Mouse (Mus musculus) MEL (cell line): ENCODE data around the gene Bpifb1. TPM values are rescaled to one million over a fixed set of nuclear protein-coding genes. Genes with fewer than 3 reads are reported as not detected.

Source experiments
- DNase-seq: peaks from one replicate; pipeline ENCODE4 v3.0.0; 2011; ENCODE audit warnings: low read depth, low spot score
- H3K27ac ChIP-seq: 2 replicates; pipeline ENCODE4 v1.5.1; 2012; ENCODE audit warnings: low read depth, mild to moderate bottlenecking, control low read depth, low read length, moderate library complexity; ENCODE audit not compliant: control insufficient read depth
- H3K27me3 ChIP-seq, 2 experiments: fragments of 150-350 bp in 1 of 2; sonication (generic) in 1 of 2; 2 replicates each; pipeline ENCODE4 v1.6.1; 2012; ENCODE audit warnings: low read length in 2 of 2, mild to moderate bottlenecking in 2 of 2, improper control_type of control experiment in 1 of 2, moderate library complexity in 1 of 2; ENCODE audit not compliant: insufficient read depth in 2 of 2, control insufficient read depth in 1 of 2
- H3K36me3 ChIP-seq, 2 experiments: 2 replicates each; pipeline ENCODE4 v1.6.1; 2012 to 2014; ENCODE audit warnings: low read length in 2 of 2, improper control_type of control experiment in 1 of 2, inconsistent platforms in 1 of 2, mild to moderate bottlenecking in 1 of 2; ENCODE audit not compliant: insufficient read depth in 2 of 2, control insufficient read depth in 1 of 2
- H3K4me1 ChIP-seq, 2 experiments: fragments of 150-350 bp in 1 of 2; sonication (generic) in 1 of 2; 2 replicates each; pipeline ENCODE4 v1.6.1; 2012; ENCODE audit warnings: low read length in 2 of 2, improper control_type of control experiment in 1 of 2, mild to moderate bottlenecking in 1 of 2; ENCODE audit not compliant: insufficient read depth in 2 of 2, control insufficient read depth in 1 of 2
- H3K4me3 ChIP-seq, 2 experiments: fragments of 150-350 bp in 1 of 2; sonication (generic) in 1 of 2; 2 replicates each; pipeline ENCODE4 v1.5.1; 2012; ENCODE audit warnings: low read depth in 2 of 2, low read length in 2 of 2, mild to moderate bottlenecking in 2 of 2, moderate library complexity in 2 of 2, control low read depth in 1 of 2, improper control_type of control experiment in 1 of 2; ENCODE audit not compliant: control insufficient read depth in 1 of 2, insufficient read depth in 1 of 2
- H3K79me2 ChIP-seq: 2 replicates; pipeline ENCODE4 v1.6.1; 2012; ENCODE audit warnings: mild to moderate bottlenecking, low read length, moderate library complexity; ENCODE audit not compliant: control insufficient read depth, poor library complexity, insufficient read depth
- H3K9ac ChIP-seq: 2 replicates; pipeline ENCODE4 v1.6.1; 2012; ENCODE audit warnings: low read depth, mild to moderate bottlenecking, control low read depth, low read length, moderate library complexity; ENCODE audit not compliant: control insufficient read depth, poor library complexity, severe bottlenecking
- H3K9me3 ChIP-seq: fragments of 150-350 bp; sonication (generic); replicated peaks from 2 replicates; pipeline ENCODE4 v1.6.1; 2012; ENCODE audit warnings: mild to moderate bottlenecking, low read length, improper control_type of control experiment, moderate library complexity; ENCODE audit not compliant: insufficient read depth
- BHLHE40 ChIP-seq: IDR thresholded peaks from 2 replicates; pipeline ENCODE4 v1.6.1; 2012; ENCODE audit warnings: low read depth, mild to moderate bottlenecking, inconsistent platforms, low read length, improper control_type of control experiment, borderline replicate concordance
- CHD1 ChIP-seq: IDR thresholded peaks from 2 replicates; pipeline ENCODE4 v1.6.1; 2012; ENCODE audit warnings: low read depth, mild to moderate bottlenecking, inconsistent platforms, low read length, improper control_type of control experiment
- CHD2 ChIP-seq: IDR thresholded peaks from 2 replicates; pipeline ENCODE4 v1.6.1; 2011; ENCODE audit warnings: low read length, improper control_type of control experiment
- E2F4 ChIP-seq: IDR thresholded peaks from 2 replicates; pipeline ENCODE4 v1.6.1; 2011; ENCODE audit warnings: low read depth, low read length, improper control_type of control experiment, borderline replicate concordance
- ETS1 ChIP-seq: IDR thresholded peaks from 2 replicates; pipeline ENCODE4 v1.6.1; 2012; ENCODE audit warnings: low read depth, mild to moderate bottlenecking, inconsistent platforms, low read length, improper control_type of control experiment, moderate library complexity
- GABPA ChIP-seq: IDR thresholded peaks from 2 replicates; pipeline ENCODE4 v1.6.1; 2012; ENCODE audit warnings: low read depth, mild to moderate bottlenecking, inconsistent platforms, low read length, improper control_type of control experiment, moderate library complexity
- HCFC1 ChIP-seq: IDR thresholded peaks from 2 replicates; pipeline ENCODE4 v1.6.1; 2012; ENCODE audit warnings: low read depth, mild to moderate bottlenecking, inconsistent platforms, low read length, improper control_type of control experiment, moderate library complexity
- KAT2A ChIP-seq: conservative IDR thresholded peaks from 2 replicates; pipeline ENCODE4 v1.6.1; 2012; ENCODE audit warnings: low read depth, low read length, improper control_type of control experiment, inconsistent platforms
- MAX ChIP-seq: IDR thresholded peaks from 2 replicates; pipeline ENCODE4 v1.6.1; 2011; ENCODE audit warnings: low read length, improper control_type of control experiment
- MYB ChIP-seq: IDR thresholded peaks from 2 replicates; pipeline ENCODE4 v1.6.1; 2011; ENCODE audit warnings: mild to moderate bottlenecking, low read depth, low read length, improper control_type of control experiment
- MYC ChIP-seq: IDR thresholded peaks from 2 replicates; pipeline ENCODE4 v1.6.1; 2011; ENCODE audit warnings: low read depth, mild to moderate bottlenecking, low read length, improper control_type of control experiment, moderate library complexity
- NELFE ChIP-seq: IDR thresholded peaks from 2 replicates; pipeline ENCODE4 v1.6.1; 2011; ENCODE audit warnings: low read depth, low read length, improper control_type of control experiment
- NRF1 ChIP-seq: IDR thresholded peaks from 2 replicates; pipeline ENCODE4 v1.6.1; 2014; ENCODE audit warnings: low read depth, mild to moderate bottlenecking, inconsistent platforms, low read length, improper control_type of control experiment, moderate library complexity; ENCODE audit not compliant: poor library complexity, insufficient read depth, severe bottlenecking
- POLR2A ChIP-seq, 2 experiments: IDR thresholded peaks; 2 replicates each; pipeline ENCODE4 v1.6.1; 2011 to 2012; ENCODE audit warnings: low read length in 2 of 2, mild to moderate bottlenecking in 2 of 2, control low read depth in 1 of 2, improper control_type of control experiment in 1 of 2, low read depth in 1 of 2, moderate library complexity in 1 of 2; ENCODE audit not compliant: control insufficient read depth in 1 of 2, insufficient read depth in 1 of 2, poor library complexity in 1 of 2
- POLR2AphosphoS2 ChIP-seq: IDR thresholded peaks from 2 replicates; pipeline ENCODE4 v1.6.1; 2011; ENCODE audit warnings: low read length, improper control_type of control experiment
- TAL1 ChIP-seq: IDR thresholded peaks from 2 replicates; pipeline ENCODE4 v1.6.1; 2012; ENCODE audit warnings: mild to moderate bottlenecking, inconsistent platforms, low read length, moderate library complexity, mixed read lengths
- TBP ChIP-seq: IDR thresholded peaks from 2 replicates; pipeline ENCODE4 v1.8.0; 2011; ENCODE audit warnings: low read depth, low read length, improper control_type of control experiment
- TCF12 ChIP-seq: IDR thresholded peaks from 2 replicates; pipeline ENCODE4 v1.6.1; 2014; ENCODE audit warnings: low read depth, mild to moderate bottlenecking, inconsistent platforms, low read length, improper control_type of control experiment, moderate library complexity
- USF2 ChIP-seq, 2 experiments: IDR thresholded peaks; 2 replicates each; pipeline ENCODE4 v1.6.1; 2011 to 2012; ENCODE audit warnings: improper control_type of control experiment in 2 of 2, low read length in 2 of 2, borderline replicate concordance in 1 of 2, inconsistent platforms in 1 of 2, low read depth in 1 of 2, mild to moderate bottlenecking in 1 of 2; ENCODE audit not compliant: insufficient read depth in 1 of 2
- ZNF384 ChIP-seq: IDR thresholded peaks from 2 replicates; pipeline ENCODE4 v1.6.1; 2012; ENCODE audit warnings: low read depth, mild to moderate bottlenecking, inconsistent platforms, low read length, improper control_type of control experiment
- polyA plus RNA-seq, 2 experiments: library from polyadenylated mRNA; stranded (reverse) in 1 of 2; unstranded in 1 of 2; fragments of >175 nt in 1 of 2; fragments of >200 nt in 1 of 2; gene quantifications; 2 replicates each; pipeline versions ENCODE4 v1.2.1 to v1.2.4; 2012; ENCODE audit warnings: low replicate concordance in 2 of 2, low read depth in 1 of 2; ENCODE audit not compliant: insufficient read length in 2 of 2, insufficient read depth in 1 of 2, missing spikeins in 1 of 2
- total RNA-seq: library from RNA; depleted of rRNA; stranded (reverse); fragments of 300-350 nt; gene quantifications from 2 replicates; pipeline ENCODE4 v1.2.3, GENCODE M21; 2012

Gene Bpifb1
- total and polyA plus RNA-seq, 3 experiments, result not detected

GRCm38 (mm10) chr2:154169172-154169571, 21.4 kb upstream of the Bpifb1 start:
- no peak for DNase-seq
- Histone ChIP-seq H3K27me3 (no peaks in the 10 kb centered on the region), H3K9ac (no peak overlapping the region), H3K9me3 (no peaks in the 10 kb centered on the region), H3K4me3 (no peak overlapping the region), H3K4me1 (no peaks in the 10 kb centered on the region), H3K36me3 (no peaks in the 10 kb centered on the region), H3K27ac (no peak overlapping the region), H3K79me2 (no peaks in the 10 kb centered on the region)
- TF ChIP-seq USF2 (IDR thresholded peaks at IDR 0.05; ENCODE audit: borderline replicate concordance in 1 of 2, insufficient read depth in 1 of 2, low read depth in 1 of 2, low read length in 2 of 2) (no peak), POLR2AphosphoS2 (no peak), MYC (no peak), POLR2A (IDR thresholded peaks at IDR 0.05; ENCODE audit: control insufficient read depth in 1 of 2, insufficient read depth in 1 of 2, low read depth in 1 of 2, low read length in 2 of 2, poor library complexity in 1 of 2) (no peak), NRF1 (no peak), GABPA (no peak), CHD1 (no peak), TCF12 (no peak), MYB (no peak), E2F4 (no peak), MAX (no peak), NELFE (no peak), BHLHE40 (no peak), TBP (no peak), CHD2 (no peak), ZNF384 (no peak), TAL1 (no peak)

GRCm38 (mm10) chr2:154171621-154172020, 19.0 kb upstream of the Bpifb1 start:
- Histone ChIP-seq H3K9ac (no peak overlapping the region), H3K9me3 (no peaks in the 10 kb centered on the region), H3K36me3 (no peaks in the 10 kb centered on the region), H3K4me1 (no peaks in the 10 kb centered on the region), H3K4me3 (no peak overlapping the region), H3K79me2 (no peaks in the 10 kb centered on the region), H3K27ac (no peak overlapping the region), H3K27me3 (no peaks in the 10 kb centered on the region)
- no peak for DNase-seq
- TF ChIP-seq HCFC1 (no peak), ETS1 (no peak), TCF12 (no peak), KAT2A (no peak), POLR2A (IDR thresholded peaks at IDR 0.05; ENCODE audit: control insufficient read depth in 1 of 2, insufficient read depth in 1 of 2, low read depth in 1 of 2, low read length in 2 of 2, poor library complexity in 1 of 2) (no peak), ZNF384 (no peak), CHD1 (no peak), BHLHE40 (no peak), CHD2 (no peak)
